Mouse (Mus musculus): ENCODE results near the gene Asphd2. TPM values are rescaled to one million over a fixed set of nuclear protein-coding genes. Genes with fewer than 3 reads are reported as not detected.

The Asphd2 gene
- polyA plus RNA-seq, 1 experiment = 0.67 TPM

GRCm38 (mm10) chr5:112411072-112411471, 16.4 kb upstream of the Asphd2 start:
- Histone ChIP-seq H3K4me3 (ENCODE audit: control insufficient read depth, insufficient read depth, low read length) (no peak overlapping the region), H3K27ac (ENCODE audit: control insufficient read depth, insufficient read depth, low read length) (no peak overlapping the region), H3K4me1 (replicated peaks; ENCODE audit: control insufficient read depth, insufficient read depth, low read length) (no peaks in the 10 kb centered on the region), H3K27me3 (ENCODE audit: control insufficient read depth, insufficient read depth, low read length) (no peaks in the 10 kb centered on the region), H3K36me3 (ENCODE audit: control insufficient read depth, insufficient read depth, low read length) (no peaks in the 10 kb centered on the region)
- no peak for TF ChIP-seq POLR2A (IDR thresholded peaks at IDR 0.05; ENCODE audit: control insufficient read depth, extremely low read depth, insufficient read depth, low read length, poor library complexity)
- no peak for TF ChIP-seq CTCF (IDR thresholded peaks at IDR 0.05; ENCODE audit: borderline replicate concordance, control insufficient read depth, extremely low read depth, insufficient read depth, low read length, poor library complexity)
- WGBS = 59% methylated on average over 11 of the region's 11 CpGs
- no peak for DNase-seq

- H3K27me3 ChIP-seq (ENCODE audit: control insufficient read depth, insufficient read depth, low read length) = no peaks in the 10 kb centered on the region
- TF ChIP-seq POLR2A (IDR thresholded peaks at IDR 0.05; ENCODE audit: control insufficient read depth, extremely low read depth, insufficient read depth, low read length, poor library complexity) = no peak
- no peak for TF ChIP-seq CTCF (IDR thresholded peaks at IDR 0.05; ENCODE audit: borderline replicate concordance, control insufficient read depth, extremely low read depth, insufficient read depth, low read length, poor library complexity)
- WGBS = 74% methylated on average over 5 of the region's 5 CpGs
Observed at GRCm38 (mm10) chr5:112409274-112409673, 14.6 kb upstream of the Asphd2 start.

GRCm38 (mm10) chr5:112406017-112406416, 11.4 kb upstream of the Asphd2 start:
- Histone ChIP-seq H3K27me3 (ENCODE audit: control insufficient read depth, insufficient read depth, low read length) (no peaks in the 10 kb centered on the region), H3K27ac (ENCODE audit: control insufficient read depth, insufficient read depth, low read length) (no peak overlapping the region), H3K4me1 (replicated peaks; ENCODE audit: control insufficient read depth, insufficient read depth, low read length) (no peaks in the 10 kb centered on the region), H3K36me3 (ENCODE audit: control insufficient read depth, insufficient read depth, low read length) (no peaks in the 10 kb centered on the region), H3K4me3 (ENCODE audit: control insufficient read depth, insufficient read depth, low read length) (no peak overlapping the region)
- TF ChIP-seq POLR2A (IDR thresholded peaks at IDR 0.05; ENCODE audit: control insufficient read depth, extremely low read depth, insufficient read depth, low read length, poor library complexity) (no peak), CTCF (IDR thresholded peaks at IDR 0.05; ENCODE audit: borderline replicate concordance, control insufficient read depth, extremely low read depth, insufficient read depth, low read length, poor library complexity) (no peak)
- DNase-seq = no peak
- 80% methylated on average over 3 of the region's 3 CpGs for WGBS

More at GRCm38 (mm10) chr5:112409274-112409673, 14.6 kb upstream of the Asphd2 start:
- Histone ChIP-seq H3K4me3 (ENCODE audit: control insufficient read depth, insufficient read depth, low read length) (no peak overlapping the region), H3K36me3 (ENCODE audit: control insufficient read depth, insufficient read depth, low read length) (no peaks in the 10 kb centered on the region), H3K4me1 (replicated peaks; ENCODE audit: control insufficient read depth, insufficient read depth, low read length) (no peaks in the 10 kb centered on the region), H3K27ac (ENCODE audit: control insufficient read depth, insufficient read depth, low read length) (no peak overlapping the region)
- DNase-seq = no peak

GRCm38 (mm10) chr5:112402437-112402836, 7.8 kb upstream of the Asphd2 start:
- Histone ChIP-seq H3K27ac (ENCODE audit: control insufficient read depth, insufficient read depth, low read length) (no peak overlapping the region), H3K36me3 (ENCODE audit: control insufficient read depth, insufficient read depth, low read length) (no peaks in the 10 kb centered on the region), H3K27me3 (ENCODE audit: control insufficient read depth, insufficient read depth, low read length) (no peaks in the 10 kb centered on the region), H3K4me3 (ENCODE audit: control insufficient read depth, insufficient read depth, low read length) (no peak overlapping the region), H3K4me1 (replicated peaks; ENCODE audit: control insufficient read depth, insufficient read depth, low read length) (no peaks in the 10 kb centered on the region)
- WGBS = 92% methylated on average over 3 of the region's 3 CpGs
- no peak for DNase-seq
- TF ChIP-seq CTCF (IDR thresholded peaks at IDR 0.05; ENCODE audit: borderline replicate concordance, control insufficient read depth, extremely low read depth, insufficient read depth, low read length, poor library complexity) (no peak), POLR2A (IDR thresholded peaks at IDR 0.05; ENCODE audit: control insufficient read depth, extremely low read depth, insufficient read depth, low read length, poor library complexity) (no peak)

GRCm38 (mm10) chr5:112399284-112399683, 4.6 kb upstream of the Asphd2 start:
- 82% methylated on average over 10 of the region's 10 CpGs for WGBS
- no peak overlapping the region for H3K4me3 ChIP-seq (ENCODE audit: control insufficient read depth, insufficient read depth, low read length)
- peaks cover 3% of the 10 kb centered on the region; the same call in 1 of the 2 replicates for H3K4me1 ChIP-seq (replicated peaks; ENCODE audit: control insufficient read depth, insufficient read depth, low read length)
- H3K27ac ChIP-seq (ENCODE audit: control insufficient read depth, insufficient read depth, low read length) = no peak overlapping the region
- no peak for TF ChIP-seq CTCF (IDR thresholded peaks at IDR 0.05; ENCODE audit: borderline replicate concordance, control insufficient read depth, extremely low read depth, insufficient read depth, low read length, poor library complexity)
- TF ChIP-seq POLR2A (IDR thresholded peaks at IDR 0.05; ENCODE audit: control insufficient read depth, extremely low read depth, insufficient read depth, low read length, poor library complexity) = no peak
- no peaks in the 10 kb centered on the region for H3K36me3 ChIP-seq (ENCODE audit: control insufficient read depth, insufficient read depth, low read length)
- DNase-seq = no peak
- H3K27me3 ChIP-seq (ENCODE audit: control insufficient read depth, insufficient read depth, low read length) = peaks cover under 1% of the 10 kb centered on the region; the same call in 1 of the 2 replicates

- Histone ChIP-seq H3K4me1 (replicated peaks; ENCODE audit: control insufficient read depth, insufficient read depth, low read length) (peaks cover 5% of the 10 kb centered on the region; the same call in 1 of the 2 replicates), H3K4me3 (ENCODE audit: control insufficient read depth, insufficient read depth, low read length) (no peak overlapping the region), H3K27me3 (ENCODE audit: control insufficient read depth, insufficient read depth, low read length) (peaks cover 12% of the 10 kb centered on the region; the same call in 1 of the 2 replicates), H3K27ac (ENCODE audit: control insufficient read depth, insufficient read depth, low read length) (no peak overlapping the region), H3K36me3 (ENCODE audit: control insufficient read depth, insufficient read depth, low read length) (no peaks in the 10 kb centered on the region)
- DNase-seq = no peak
- no peak for TF ChIP-seq CTCF (IDR thresholded peaks at IDR 0.05; ENCODE audit: borderline replicate concordance, control insufficient read depth, extremely low read depth, insufficient read depth, low read length, poor library complexity)
- TF ChIP-seq POLR2A (IDR thresholded peaks at IDR 0.05; ENCODE audit: control insufficient read depth, extremely low read depth, insufficient read depth, low read length, poor library complexity) = no peak
- WGBS = 92% methylated on average over 18 of the region's 18 CpGs
Observed at GRCm38 (mm10) chr5:112396066-112396465, 1.4 kb upstream of the Asphd2 start.

GRCm38 (mm10) chr5:112394415-112394763, 277 bp downstream of the Asphd2 start:
- no peaks in the 10 kb centered on the region for H3K36me3 ChIP-seq (ENCODE audit: control insufficient read depth, insufficient read depth, low read length)
- DNase-seq = no peak
- H3K27me3 ChIP-seq (ENCODE audit: control insufficient read depth, insufficient read depth, low read length) = peaks cover 12% of the 10 kb centered on the region; the same call in 1 of the 2 replicates
- H3K4me3 ChIP-seq (ENCODE audit: control insufficient read depth, insufficient read depth, low read length) = peak overlapping the region; percentile 15
- TF ChIP-seq CTCF (IDR thresholded peaks at IDR 0.05; ENCODE audit: borderline replicate concordance, control insufficient read depth, extremely low read depth, insufficient read depth, low read length, poor library complexity) = no peak
- no peak for TF ChIP-seq POLR2A (IDR thresholded peaks at IDR 0.05; ENCODE audit: control insufficient read depth, extremely low read depth, insufficient read depth, low read length, poor library complexity)
- peaks cover 5% of the 10 kb centered on the region; the same call in 1 of the 2 replicates for H3K4me1 ChIP-seq (replicated peaks; ENCODE audit: control insufficient read depth, insufficient read depth, low read length)
- WGBS = 3% methylated on average over 27 of the region's 28 CpGs
- H3K27ac ChIP-seq (ENCODE audit: control insufficient read depth, insufficient read depth, low read length) = no peak overlapping the region

Measured in thymus, adult 2 months (tissue).